Mouse (Mus musculus) layer of hippocampus, adult 11-12 months (tissue): ENCODE results near the gene Olfr1329.
"Not testable (repeated sequence)": the region's sequence is repeated elsewhere in the genome, so short reads cannot be mapped to it uniquely, and the experiment has no call there.

Experiments
- DNase-seq: peaks from one replicate; pipeline ENCODE4 v3.0.0; 2022; ENCODE audit warnings: low spot score

The Olfr1329 gene

GRCm38 (mm10) chr4:118917365-118917764 lies at the start of gene Olfr1329:
TSS of gene Olfr1329 (minus strand) at chr4:118917465.
- not testable (repeated sequence) for DNase-seq

GRCm38 (mm10) chr4:118961141-118961628 lies 43.9 kb upstream of the Olfr1329 start, which contains the start of gene Lao1:
TSS of gene Lao1 (plus strand) at chr4:118961578.
- DNase-seq, result peak; percentile 31

- no peak for DNase-seq
Measured at GRCm38 (mm10) chr4:118958812-118959211, 41.5 kb upstream of the Olfr1329 start.

GRCm38 (mm10) chr4:118938512-118938911 lies 21.2 kb upstream of the Olfr1329 start, which contains the start of gene Olfr1328:
TSS of gene Olfr1328 (minus strand) at chr4:118938612.
- no peak for DNase-seq

GRCm38 (mm10) chr4:118931326-118931725 lies 14.1 kb upstream of the Olfr1329 start:
- not testable (repeated sequence) for DNase-seq

- DNase-seq, result no peak
Measured at GRCm38 (mm10) chr4:118901981-118902380, 15.3 kb downstream of the Olfr1329 start.

- no peak for DNase-seq
Measured at GRCm38 (mm10) chr4:118888297-118888696, 29.0 kb downstream of the Olfr1329 start, which contains the start of gene Olfr1330. TSS of gene Olfr1330 (plus strand) at chr4:118888597.

- no peak for DNase-seq
Measured at GRCm38 (mm10) chr4:118867566-118867965, 49.7 kb downstream of the Olfr1329 start.
